Mouse (Mus musculus): Measurements from ENCODE around the gene Klrb1b.

DNA sequence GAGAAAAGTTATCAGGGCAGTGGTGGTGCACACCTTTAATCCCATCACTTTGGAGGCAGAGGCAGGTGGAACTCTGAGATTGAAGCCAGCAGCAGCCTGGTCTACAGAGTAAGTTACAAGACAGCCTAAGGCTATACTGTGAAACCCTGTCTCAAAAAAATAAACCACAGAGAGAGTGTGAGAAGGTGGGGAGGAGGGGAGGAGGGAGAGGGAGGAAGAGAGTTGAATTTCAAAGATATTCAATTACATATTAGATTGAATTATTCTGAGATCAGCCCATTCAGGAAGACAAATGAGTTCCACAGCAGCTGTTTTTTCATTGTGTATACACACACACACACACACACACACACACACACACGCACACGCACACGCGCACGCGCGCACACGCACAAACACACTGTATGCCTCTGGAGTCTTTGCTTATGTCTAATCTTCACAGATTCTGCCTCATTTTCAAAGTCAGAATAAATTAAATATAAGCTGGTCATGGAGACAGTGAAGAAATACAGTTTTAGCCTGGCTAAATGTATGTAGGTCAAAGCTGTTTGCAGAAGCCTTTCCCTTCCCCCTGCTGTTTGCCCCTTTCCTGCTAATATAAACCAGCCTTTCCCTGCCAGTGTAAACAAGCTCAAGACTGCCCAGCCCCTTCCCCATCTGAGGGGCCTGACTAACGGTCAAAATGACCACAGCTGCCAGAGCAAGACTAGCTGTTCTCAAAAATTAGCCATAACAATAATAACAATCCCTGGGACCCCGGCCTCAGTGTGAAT, 56.5 kb downstream of the Klrb1b start:
- TF ChIP-seq POLR2A (IDR thresholded peaks at IDR 0.05; ENCODE audit: control insufficient read depth, low read depth, low read length) (no peak), CTCF (IDR thresholded peaks at IDR 0.05; ENCODE audit: control insufficient read depth, insufficient read depth, insufficient replicate concordance, low read depth, low read length) (no peak)
